Mouse (Mus musculus) cerebellum, adult 11-12 months (tissue): ENCODE data around the gene Myo9a.
A peak's percentile ranks its signal among the peaks of the same experiment; 100 is the strongest.
"Not testable (repeated sequence)": the region's sequence is repeated elsewhere in the genome, so short reads cannot be mapped to it uniquely, and the experiment has no call there.

Source experiments
- DNase-seq: peaks from one replicate; pipeline ENCODE4 v3.0.0; 2022

The Myo9a gene

GRCm38 (mm10) chr9:59951001-59951750, 200.5 kb downstream of the Myo9a start:
- no peak for DNase-seq

- DNase-seq: no peak
Measured at GRCm38 (mm10) chr9:59951943-59952342, 201.2 kb downstream of the Myo9a start.

DNA sequence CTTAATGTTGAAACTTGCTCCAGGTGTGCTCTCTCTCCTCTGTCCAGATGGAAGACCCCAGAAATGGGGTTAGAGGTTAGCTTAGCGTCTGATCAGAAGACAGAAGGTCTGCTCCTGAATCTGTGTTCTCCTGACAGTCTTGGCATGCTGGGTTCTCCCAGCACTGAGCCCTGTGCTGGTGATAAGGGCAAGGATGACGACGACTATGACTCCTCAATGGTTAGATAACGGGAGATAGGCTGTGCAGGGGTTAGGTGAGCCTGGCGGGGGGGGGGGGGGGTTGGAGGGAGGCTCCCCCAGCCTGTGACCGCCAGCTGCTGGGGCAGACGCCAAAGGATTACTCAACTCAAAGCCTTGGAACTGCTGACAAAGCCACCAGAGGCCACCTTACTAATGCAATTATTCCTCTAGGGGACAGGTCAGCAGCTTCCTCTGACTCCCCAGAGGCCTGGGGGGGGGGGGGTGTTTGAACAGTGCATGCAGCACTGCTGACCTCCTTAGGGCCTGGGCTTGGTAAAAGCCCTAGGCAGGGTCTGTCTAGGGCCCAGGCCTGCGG, 201.9 kb downstream of the Myo9a start:
- no peak for DNase-seq

- DNase-seq: no peak
Measured at GRCm38 (mm10) chr9:59953556-59953955, 202.9 kb downstream of the Myo9a start.

DNA sequence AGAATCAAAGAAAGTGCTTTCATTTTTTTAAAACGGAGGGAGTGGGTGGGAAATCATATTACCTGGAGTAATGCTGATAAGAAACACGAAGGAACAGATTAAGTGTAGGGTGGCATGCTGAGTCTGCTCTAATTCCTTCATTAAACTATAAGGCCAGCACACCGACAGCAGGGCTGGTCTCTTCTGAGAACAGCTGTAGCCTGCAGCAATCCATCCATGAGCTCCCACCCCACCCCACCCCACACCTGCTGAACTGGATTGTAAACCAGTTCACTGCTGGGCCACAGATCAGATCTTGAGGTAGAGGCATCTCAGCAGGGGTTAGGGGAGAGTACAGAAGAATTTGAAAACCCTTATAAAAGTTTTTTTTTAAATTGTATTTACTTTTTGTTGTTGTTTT, 204.5 kb downstream of the Myo9a start:
- DNase-seq: no peak

GRCm38 (mm10) chr9:59955692-59956091, 205.0 kb downstream of the Myo9a start:
- no peak for DNase-seq

DNA sequence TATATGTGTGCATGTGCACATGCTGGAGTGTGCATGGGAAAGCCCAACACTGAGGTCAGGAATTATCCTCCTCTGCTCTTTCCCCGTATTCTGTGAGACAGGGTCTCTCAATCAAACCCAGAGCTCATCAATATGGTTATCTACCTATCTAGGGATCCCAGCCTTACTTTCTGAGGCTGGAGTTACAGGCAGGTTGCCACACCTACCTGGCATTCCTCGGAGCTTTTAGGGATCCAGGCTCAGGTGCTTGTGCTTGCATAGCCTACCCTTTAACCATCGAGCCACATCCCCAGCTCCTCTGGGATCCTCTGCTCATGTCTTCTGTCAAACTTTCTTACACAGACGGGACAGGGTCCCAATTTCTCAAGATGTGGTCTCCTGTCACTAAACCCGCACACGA, 205.8 kb downstream of the Myo9a start:
- DNase-seq: no peak

DNA sequence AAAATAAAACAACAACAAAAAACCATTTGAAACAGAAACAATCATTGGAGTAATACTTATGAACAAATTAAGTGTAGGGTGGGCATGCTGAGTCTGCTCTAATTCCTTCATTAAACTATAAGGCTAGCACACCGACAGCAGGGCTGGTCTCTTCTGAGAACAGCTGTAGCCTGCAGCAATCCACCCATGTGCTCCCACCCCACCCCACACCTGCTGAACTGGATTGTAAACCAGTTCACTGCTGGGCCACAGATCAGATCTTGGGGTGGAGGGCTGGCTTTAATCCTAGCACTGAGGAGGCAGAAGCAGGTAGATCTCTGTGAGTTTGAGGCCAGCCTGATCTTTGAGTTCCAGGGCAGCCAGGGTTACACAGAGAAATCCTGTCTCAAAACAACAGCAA, 207.4 kb downstream of the Myo9a start:
- not testable (repeated sequence) for DNase-seq

DNA sequence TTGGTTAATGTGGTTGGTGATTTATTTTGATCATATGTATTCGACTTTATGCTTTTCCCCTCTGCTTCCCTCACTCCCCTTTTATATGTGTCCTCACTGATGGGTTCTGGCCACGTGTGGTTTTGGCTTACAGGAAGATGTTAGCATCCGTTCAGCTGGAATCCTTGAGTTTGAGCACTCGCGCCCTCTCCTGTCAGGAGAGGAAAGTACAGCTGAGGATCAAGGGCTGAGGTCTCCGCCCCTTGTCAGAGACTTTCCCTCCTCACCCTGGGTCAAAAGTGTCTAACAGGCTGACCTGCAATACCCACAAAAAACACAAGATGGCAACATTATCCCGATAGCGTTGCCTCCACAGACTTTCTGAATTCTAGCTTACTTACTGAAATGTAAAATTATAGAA, 208.6 kb downstream of the Myo9a start:
- DNase-seq: peak; percentile 63

DNA sequence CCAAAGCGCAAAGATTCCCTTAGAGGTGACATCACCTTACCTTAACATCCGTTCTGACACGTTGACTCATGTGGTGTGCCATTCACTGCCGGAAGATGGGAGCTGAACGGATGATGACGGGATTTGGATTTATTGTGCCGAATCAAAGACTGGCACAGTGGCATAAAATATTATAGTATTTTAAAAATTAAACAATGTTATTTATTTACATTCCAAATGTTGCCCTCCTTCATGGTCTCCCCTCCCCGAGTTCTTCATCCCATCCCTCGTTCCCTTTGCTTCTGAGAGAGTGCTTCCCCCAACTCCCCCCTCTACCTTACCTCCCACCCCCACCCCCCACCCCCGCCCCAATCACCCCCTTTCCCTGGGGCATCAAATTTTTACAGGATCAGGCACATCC, 209.9 kb downstream of the Myo9a start, which contains the start of gene Nr2e3:
Nr2e3 (minus strand) TSS at position 101 of the 400 bp plus-strand sequence.
- DNase-seq: no peak

GRCm38 (mm10) chr9:59961201-59961955, 210.7 kb downstream of the Myo9a start:
- no peak for DNase-seq

DNA sequence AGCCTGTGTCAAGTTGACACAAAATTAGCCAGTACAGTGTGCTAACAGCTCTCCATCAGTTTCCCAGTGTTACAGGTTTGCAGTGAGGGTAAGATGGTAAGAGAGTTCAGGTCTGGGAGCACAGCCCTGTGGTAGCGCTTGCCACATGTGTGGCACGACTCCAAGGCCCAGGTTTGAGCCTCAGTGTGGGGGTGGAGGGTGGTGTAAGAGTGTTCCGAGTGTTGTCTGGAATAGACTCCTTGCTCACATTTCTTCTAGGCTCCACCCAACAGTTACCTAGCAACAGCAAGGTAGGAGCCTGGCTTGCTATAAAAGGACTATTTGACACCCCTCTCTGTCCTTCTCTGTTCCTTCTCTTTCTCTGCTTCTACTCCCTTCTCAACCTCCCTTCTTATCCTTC, 213.7 kb downstream of the Myo9a start:
- no peak for DNase-seq

GRCm38 (mm10) chr9:59965046-59965445, 214.3 kb downstream of the Myo9a start:
- no peak for DNase-seq

GRCm38 (mm10) chr9:59969383-59969782, 218.7 kb downstream of the Myo9a start:
- DNase-seq: peak; percentile 18

GRCm38 (mm10) chr9:59971263-59971662, 220.6 kb downstream of the Myo9a start:
- no peak for DNase-seq
